Comparison of ENCODE assay signal across 8 mouse cellular contexts in genomic region chr6:125040221-125040620, GRCm38 (mm10). TPM values are rescaled to one million over a fixed set of nuclear protein-coding genes. Genes with fewer than 3 reads are reported as not detected.
DNase-seq lines count a peak whose midpoint lies in the region; ATAC-seq and TF ChIP-seq lines count a peak whose summit lies in the region.

No protein-coding gene starts in this region.

- ATAC-seq in embryonic facial prominence, embryonic 12.5 days (ENCODE audit: insufficient number of reproducible peaks, insufficient read depth, low FRiP score, low TSS enrichment), result no peak
- no peak for ATAC-seq in intestine, embryonic 14.5 days (replicated peaks; ENCODE audit: low FRiP score, low TSS enrichment, low read depth)
- no peak; the same call in 1 of the 2 replicates for ATAC-seq in neural tube, embryonic 12.5 days (ENCODE audit: low FRiP score, low read depth)

- H3K4me2 ChIP-seq in embryonic facial prominence, embryonic 12.5 days (replicated peaks), result peak overlapping the region; percentile 78
- peak overlapping the region; percentile 86 for H3K4me2 ChIP-seq in intestine, embryonic 14.5 days (ENCODE audit: low read length)
- peak overlapping the region; percentile 77 for H3K4me2 ChIP-seq in neural tube, embryonic 12.5 days (replicated peaks)

- H3K36me3 ChIP-seq in embryonic facial prominence, embryonic 12.5 days, result peaks cover 39% of the 10 kb centered on the region
- peaks cover 48% of the 10 kb centered on the region for H3K36me3 ChIP-seq in intestine, embryonic 14.5 days (ENCODE audit: control insufficient read depth, insufficient read depth, low read length)
- H3K36me3 ChIP-seq in neural tube, embryonic 12.5 days, result peaks cover 42% of the 10 kb centered on the region

- intact Hi-C loops in left cerebral cortex, adult 2 months (cut with DNase I), result no loop called here

- no peak for TF ChIP-seq CTCF in left cerebral cortex, adult 2 months (IDR thresholded peaks at IDR 0.05)

- no peaks in the 10 kb centered on the region for H3K27me3 ChIP-seq in embryonic facial prominence, embryonic 12.5 days
- H3K27me3 ChIP-seq in intestine, embryonic 14.5 days (replicated peaks; ENCODE audit: control insufficient read depth, insufficient read depth, low read length), result no peaks in the 10 kb centered on the region
- H3K27me3 ChIP-seq in neural tube, embryonic 12.5 days (replicated peaks), result no peaks in the 10 kb centered on the region

- WGBS in embryonic facial prominence, embryonic 12.5 days, result 19% methylated on average over 7 of the region's 7 CpGs
- WGBS in intestine, embryonic 14.5 days, result 15% methylated on average over 7 of the region's 7 CpGs
- 25% methylated on average over 7 of the region's 7 CpGs for WGBS in neural tube, embryonic 12.5 days

- H3K9me3 ChIP-seq in embryonic facial prominence, embryonic 12.5 days, result no peaks in the 10 kb centered on the region
- no peaks in the 10 kb centered on the region for H3K9me3 ChIP-seq in intestine, embryonic 14.5 days (ENCODE audit: control insufficient read depth, low read length)
- no peaks in the 10 kb centered on the region for H3K9me3 ChIP-seq in neural tube, embryonic 12.5 days

- no peak for DNase-seq in left cerebral cortex, adult 2 months (ENCODE audit: extremely low spot score in 1 of 2, low spot score in 2 of 2)
- no peak for DNase-seq in left cerebral cortex, adult 11 months (ENCODE audit: low spot score)
- no peak for DNase-seq in intestine, embryonic 14.5 days (ENCODE audit: low spot score)
- no peak for DNase-seq in layer of hippocampus, postnatal 36 days
- DNase-seq in cerebellum, postnatal 4 days (ENCODE audit: low spot score in 2 of 2), result no peak
- no peak for DNase-seq in adrenal gland, postnatal 10 days

- H3K4me3 ChIP-seq in left cerebral cortex, adult 2 months, result peak overlapping the region; percentile 71
- peak overlapping the region; percentile 63 for H3K4me3 ChIP-seq in embryonic facial prominence, embryonic 12.5 days
- peak overlapping the region; percentile 66 for H3K4me3 ChIP-seq in intestine, embryonic 14.5 days (ENCODE audit: low read depth, low read length)
- H3K4me3 ChIP-seq in neural tube, embryonic 12.5 days, result peak overlapping the region; percentile 64

- H3K4me1 ChIP-seq in embryonic facial prominence, embryonic 12.5 days, result 0 out of 2 replicates have a peak, but pooled peaks cover 2% of the 10 kb centered on the region
- peaks cover 14% of the 10 kb centered on the region; the same call in 1 of the 2 replicates for H3K4me1 ChIP-seq in intestine, embryonic 14.5 days (replicated peaks; ENCODE audit: control insufficient read depth, insufficient read depth, low read length)
- H3K4me1 ChIP-seq in neural tube, embryonic 12.5 days, result peaks cover 8% of the 10 kb centered on the region

- H3K27ac ChIP-seq in left cerebral cortex, adult 2 months, result peak overlapping the region; percentile 49; the same call in 1 of the 2 replicates
- peak overlapping the region; percentile 68; the same call in 1 of the 2 replicates for H3K27ac ChIP-seq in embryonic facial prominence, embryonic 12.5 days
- peak overlapping the region; percentile 66 for H3K27ac ChIP-seq in intestine, embryonic 14.5 days (ENCODE audit: low read depth)
- H3K27ac ChIP-seq in neural tube, embryonic 12.5 days, result no peak overlapping the region; the same call in 1 of the 2 replicates

- H3K9ac ChIP-seq in embryonic facial prominence, embryonic 12.5 days, result peak overlapping the region; percentile 69
- peak overlapping the region; percentile 73 for H3K9ac ChIP-seq in intestine, embryonic 14.5 days (ENCODE audit: low read length)
- peak overlapping the region; percentile 74 for H3K9ac ChIP-seq in neural tube, embryonic 12.5 days

RNA-seq across cellular contexts. Expression of gene Ing4, which starts 0.7 kb away (rescaled TPM):
- total RNA-seq in left cerebral cortex, adult 2 months (2021), result 10 to 100 TPM; 49.5 to 56.6 TPM
- 165 and 176 TPM in 2 replicates for polyA plus RNA-seq in embryonic facial prominence, embryonic 12.5 days (2016; fragmentation: Nextera tagmentation; extraction: Ambion mirVana)
- polyA plus RNA-seq in intestine, embryonic 14.5 days (2014; fragmentation: Nextera tagmentation; extraction: Ambion mirVana), result 94.4 and 108 TPM in 2 replicates
- 151 and 156 TPM in 2 replicates for polyA plus RNA-seq in neural tube, embryonic 12.5 days (2016; fragmentation: Nextera tagmentation; extraction: Ambion mirVana)
- 10 to 100 TPM; 56.9 to 65.7 TPM for total RNA-seq in layer of hippocampus, postnatal 36 days (2021)
- total RNA-seq in adrenal gland, postnatal 10 days (2021), result 10 to 100 TPM; 72.5 to 83.1 TPM

RNA-seq across cellular contexts. Expression of gene Acrbp, which starts 9.3 kb away (rescaled TPM):
- total RNA-seq in left cerebral cortex, adult 2 months (2021), result 10 to 100 TPM; 12.2 to 18.4 TPM
- polyA plus RNA-seq in embryonic facial prominence, embryonic 12.5 days (2016; fragmentation: Nextera tagmentation; extraction: Ambion mirVana), result 17.6 and 21.0 TPM in 2 replicates
- 11.4 and 13.4 TPM in 2 replicates for polyA plus RNA-seq in intestine, embryonic 14.5 days (2014; fragmentation: Nextera tagmentation; extraction: Ambion mirVana)
- polyA plus RNA-seq in neural tube, embryonic 12.5 days (2016; fragmentation: Nextera tagmentation; extraction: Ambion mirVana), result 15.1 and 15.3 TPM in 2 replicates
- total RNA-seq in layer of hippocampus, postnatal 36 days (2021), result 10 to 100 TPM; 13.4 to 17.8 TPM
- total RNA-seq in adrenal gland, postnatal 10 days (2021), result 1 to 10 TPM; 4.6 to 7.5 TPM

RNA-seq across cellular contexts. Expression of gene Lpar5, which starts 27.5 kb away (rescaled TPM):
- under 1 TPM; 0.50 to 0.68 TPM for total RNA-seq in left cerebral cortex, adult 2 months (2021)
- polyA plus RNA-seq in embryonic facial prominence, embryonic 12.5 days (2016; fragmentation: Nextera tagmentation; extraction: Ambion mirVana), result 0.53 and 0.61 TPM in 2 replicates
- 2.3 and 3.0 TPM in 2 replicates for polyA plus RNA-seq in intestine, embryonic 14.5 days (2014; fragmentation: Nextera tagmentation; extraction: Ambion mirVana)
- polyA plus RNA-seq in neural tube, embryonic 12.5 days (2016; fragmentation: Nextera tagmentation; extraction: Ambion mirVana), result 0.32 and 0.54 TPM in 2 replicates
- under 1 TPM; 0.53 to 0.75 TPM for total RNA-seq in layer of hippocampus, postnatal 36 days (2021)
- total RNA-seq in adrenal gland, postnatal 10 days (2021), result 1 to 10 TPM in 1 of 2 experiments, under 1 TPM in 1; 0.90 to 1.4 TPM

RNA-seq across cellular contexts. Expression of gene Zfp384, which starts 31.3 kb away (rescaled TPM):
- total RNA-seq in left cerebral cortex, adult 2 months (2021), result 10 to 100 TPM; 48.2 to 50.6 TPM
- 22.3 and 24.4 TPM in 2 replicates for polyA plus RNA-seq in embryonic facial prominence, embryonic 12.5 days (2016; fragmentation: Nextera tagmentation; extraction: Ambion mirVana)
- 9.2 and 10.8 TPM in 2 replicates for polyA plus RNA-seq in intestine, embryonic 14.5 days (2014; fragmentation: Nextera tagmentation; extraction: Ambion mirVana)
- polyA plus RNA-seq in neural tube, embryonic 12.5 days (2016; fragmentation: Nextera tagmentation; extraction: Ambion mirVana), result 17.0 and 19.1 TPM in 2 replicates
- 10 to 100 TPM; 43.9 to 48.9 TPM for total RNA-seq in layer of hippocampus, postnatal 36 days (2021)
- total RNA-seq in adrenal gland, postnatal 10 days (2021), result 10 to 100 TPM; 43.3 to 52.6 TPM

RNA-seq across cellular contexts. Expression of gene Pianp, which starts 43.7 kb away (rescaled TPM):
- total RNA-seq in left cerebral cortex, adult 2 months (2021), result 100 to 1,000 TPM; 176 to 191 TPM
- 5.5 and 6.2 TPM in 2 replicates for polyA plus RNA-seq in embryonic facial prominence, embryonic 12.5 days (2016; fragmentation: Nextera tagmentation; extraction: Ambion mirVana)
- 0.85 and 1.2 TPM in 2 replicates for polyA plus RNA-seq in intestine, embryonic 14.5 days (2014; fragmentation: Nextera tagmentation; extraction: Ambion mirVana)
- polyA plus RNA-seq in neural tube, embryonic 12.5 days (2016; fragmentation: Nextera tagmentation; extraction: Ambion mirVana), result 9.8 and 10.0 TPM in 2 replicates
- 100 to 1,000 TPM; 163 to 173 TPM for total RNA-seq in layer of hippocampus, postnatal 36 days (2021)
- total RNA-seq in adrenal gland, postnatal 10 days (2021), result 1 to 10 TPM; 3.8 to 5.6 TPM
